Mouse (Mus musculus) neural tube, embryonic 14.5 days (tissue): ENCODE data around the gene Arfgap1. TPM values are rescaled to one million over a fixed set of nuclear protein-coding genes. Genes with fewer than 3 reads are reported as not detected.

Source experiments
- ATAC-seq: fragments of 200-750 bp; cut with Nextera tagmentation; 2 replicates; pipeline ENCODE4 v1.8.0; 2017; ENCODE audit warnings: low read depth, mild to moderate bottlenecking, moderate TSS enrichment, moderate library complexity
- H3K27ac ChIP-seq: fragments of 300-500 bp; sonication (generic); 2 replicates; pipeline ENCODE4 v1.5.1; 2014; ENCODE audit warnings: low read depth, mild to moderate bottlenecking, control low read depth, low read length, moderate library complexity, mixed read lengths
- H3K27me3 ChIP-seq: fragments of 300-500 bp; sonication (generic); 2 replicates; pipeline ENCODE4 v1.6.1; 2014; ENCODE audit warnings: low read length; ENCODE audit not compliant: control insufficient read depth, insufficient read depth
- H3K36me3 ChIP-seq: fragments of 300-500 bp; sonication (generic); 2 replicates; pipeline ENCODE4 v1.6.1; 2014; ENCODE audit warnings: low read length, mixed read lengths; ENCODE audit not compliant: control insufficient read depth, insufficient read depth
- H3K4me1 ChIP-seq: fragments of 300-500 bp; sonication (generic); 2 replicates; pipeline ENCODE4 v1.6.1; 2014; ENCODE audit warnings: low read length; ENCODE audit not compliant: control insufficient read depth, insufficient read depth
- H3K4me2 ChIP-seq: fragments of 300-500 bp; sonication (generic); 2 replicates; pipeline ENCODE4 v1.6.1; 2014; ENCODE audit warnings: mild to moderate bottlenecking, low read depth, low read length, control low read depth
- H3K4me3 ChIP-seq: fragments of 300-500 bp; sonication (generic); 2 replicates; pipeline ENCODE4 v1.5.1; 2014; ENCODE audit warnings: low read depth, low read length, control low read depth, mixed read lengths
- H3K9ac ChIP-seq: fragments of 300-500 bp; sonication (generic); replicated peaks from 2 replicates; pipeline ENCODE4 v1.6.1; 2014; ENCODE audit warnings: low read depth, mild to moderate bottlenecking, control low read depth, low read length, mixed read lengths
- H3K9me3 ChIP-seq: fragments of 300-500 bp; sonication (generic); 2 replicates; pipeline ENCODE4 v1.6.1; 2016; ENCODE audit warnings: low read length; ENCODE audit not compliant: control insufficient read depth
- WGBS: fragments of 180-500 bp; shearing (Covaris S2); extraction: QIAGEN DNeasy Blood & Tissue Kit; methylation state at CpG from one replicate; pipeline ENCODE4 v1.1.7; 2014; 5-methylcytosine and 5-hydroxymethylcytosine counted together
- polyA plus RNA-seq: library from polyadenylated mRNA; unstranded; fragments of >200 nt; fragmentation: Nextera tagmentation; extraction: Ambion mirVana; gene quantifications from 2 replicates; pipeline ENCODE4 v1.2.1, GENCODE M21; 2014

Gene Arfgap1
- polyA plus RNA-seq = 87.0 and 95.2 TPM in 2 replicates

GRCm38 (mm10) chr2:180967010-180967763 is at the start of gene Arfgap1:
Gene Arfgap1, plus strand, starts transcription at chr2:180967225.
- peak within 1 kb of the TSS; percentile 80 for H3K9ac ChIP-seq
- peak; percentile 93 for ATAC-seq
- peak within 1 kb of the TSS; percentile 84 for H3K27ac ChIP-seq
- H3K9me3 ChIP-seq = no peaks in the 10 kb centered on the region
- peak within 1 kb of the TSS; percentile 59 for H3K4me3 ChIP-seq
- peak within 1 kb of the TSS; percentile 95 for H3K4me2 ChIP-seq
- peaks cover 9% of the 10 kb centered on the region for H3K4me1 ChIP-seq
- H3K36me3 ChIP-seq = peaks cover 17% of the 10 kb centered on the region
- WGBS = under 1% methylated on average over 56 of the region's 57 CpGs
- H3K27me3 ChIP-seq = no peaks in the 10 kb centered on the region

GRCm38 (mm10) chr2:180919913-180920809 is 46.9 kb upstream of the Arfgap1 start:
- Histone ChIP-seq H3K4me1 (peaks cover 7% of the 10 kb centered on the region), H3K27me3 (no peaks in the 10 kb centered on the region), H3K36me3 (0 out of 2 replicates have a peak, but pooled peaks cover 6% of the 10 kb centered on the region), H3K27ac (peak overlapping the region; percentile 64), H3K4me3 (peak overlapping the region; percentile 99), H3K4me2 (peak overlapping the region; percentile 97), H3K9me3 (no peaks in the 10 kb centered on the region), H3K9ac (peak overlapping the region; percentile 93)
- peak; percentile 72 for ATAC-seq
- WGBS = 1% methylated on average over 55 of the region's 61 CpGs

- H3K27me3 ChIP-seq = no peaks in the 10 kb centered on the region
- H3K4me2 ChIP-seq = peak within 1 kb of the TSS; percentile 97
- WGBS = under 1% methylated on average over 29 of the region's 56 CpGs
- H3K36me3 ChIP-seq = 0 out of 2 replicates have a peak, but pooled peaks cover 6% of the 10 kb centered on the region
- peak within 1 kb of the TSS; percentile 99 for H3K4me3 ChIP-seq
- H3K4me1 ChIP-seq = peaks cover 7% of the 10 kb centered on the region
- H3K27ac ChIP-seq = peak within 1 kb of the TSS; percentile 64
- peak within 1 kb of the TSS; percentile 93 for H3K9ac ChIP-seq
- H3K9me3 ChIP-seq = no peaks in the 10 kb centered on the region
- ATAC-seq = peak; percentile 96
These were observed 46.1 kb upstream of the Arfgap1 start, which contains the start of gene Ythdf1 for GRCm38 (mm10) chr2:180920810-180921400. Gene Ythdf1, minus strand, starts transcription at chr2:180920949.

- WGBS = 93% methylated on average over 6 of the region's 6 CpGs
- Histone ChIP-seq H3K4me1 (peaks cover 7% of the 10 kb centered on the region), H3K9me3 (no peaks in the 10 kb centered on the region), H3K36me3 (0 out of 2 replicates have a peak, but pooled peaks cover 2% of the 10 kb centered on the region), H3K4me3 (no peak overlapping the region), H3K27me3 (no peaks in the 10 kb centered on the region), H3K27ac (no peak overlapping the region), H3K4me2 (no peak overlapping the region), H3K9ac (no peak overlapping the region)
- no peak for ATAC-seq
These were observed 44.3 kb upstream of the Arfgap1 start for GRCm38 (mm10) chr2:180922739-180923138.

GRCm38 (mm10) chr2:180925176-180925575 is 41.8 kb upstream of the Arfgap1 start:
- H3K9ac ChIP-seq = no peak overlapping the region
- no peaks in the 10 kb centered on the region for H3K36me3 ChIP-seq
- ATAC-seq = no peak
- H3K27ac ChIP-seq = no peak overlapping the region
- 7% methylated on average over 4 of the region's 4 CpGs for WGBS
- H3K4me3 ChIP-seq = no peak overlapping the region
- no peaks in the 10 kb centered on the region for H3K4me1 ChIP-seq
- H3K4me2 ChIP-seq = no peak overlapping the region
- H3K27me3 ChIP-seq = no peaks in the 10 kb centered on the region
- no peaks in the 10 kb centered on the region for H3K9me3 ChIP-seq

- 48% methylated on average over 4 of the region's 4 CpGs for WGBS
- H3K9me3 ChIP-seq = no peaks in the 10 kb centered on the region
- H3K27me3 ChIP-seq = no peaks in the 10 kb centered on the region
- H3K4me3 ChIP-seq = no peak within 1 kb of the TSS
- H3K27ac ChIP-seq = no peak within 1 kb of the TSS
- H3K36me3 ChIP-seq = no peaks in the 10 kb centered on the region
- no peak within 1 kb of the TSS for H3K4me2 ChIP-seq
- H3K9ac ChIP-seq = no peak within 1 kb of the TSS
- H3K4me1 ChIP-seq = no peaks in the 10 kb centered on the region
- ATAC-seq = no peak
These were observed 38.3 kb upstream of the Arfgap1 start, which contains the start of gene Birc7 for GRCm38 (mm10) chr2:180928723-180929122. Gene Birc7, plus strand, starts transcription at chr2:180929023.

GRCm38 (mm10) chr2:180932418-180932817 is 34.6 kb upstream of the Arfgap1 start:
- Histone ChIP-seq H3K27me3 (no peaks in the 10 kb centered on the region), H3K36me3 (no peaks in the 10 kb centered on the region), H3K4me1 (no peaks in the 10 kb centered on the region), H3K4me2 (no peak overlapping the region), H3K9me3 (no peaks in the 10 kb centered on the region), H3K27ac (no peak overlapping the region), H3K4me3 (no peak overlapping the region), H3K9ac (no peak overlapping the region)
- WGBS = 80% methylated on average over 1 of the region's 1 CpGs
- ATAC-seq = no peak

GRCm38 (mm10) chr2:180940187-180940586 is 26.8 kb upstream of the Arfgap1 start:
- no peak overlapping the region for H3K4me2 ChIP-seq
- no peak overlapping the region for H3K4me3 ChIP-seq
- H3K36me3 ChIP-seq = 0 out of 2 replicates have a peak, but pooled peaks cover 7% of the 10 kb centered on the region

More at GRCm38 (mm10) chr2:180940187-180940586, 26.8 kb upstream of the Arfgap1 start:
- H3K9me3 ChIP-seq = no peaks in the 10 kb centered on the region
- no peak for ATAC-seq
- H3K27ac ChIP-seq = no peak overlapping the region
- H3K4me1 ChIP-seq = no peaks in the 10 kb centered on the region
- no peaks in the 10 kb centered on the region for H3K27me3 ChIP-seq
- H3K9ac ChIP-seq = no peak overlapping the region
